Mouse (Mus musculus): ENCODE measurements around the gene Ybx1.

DNA sequence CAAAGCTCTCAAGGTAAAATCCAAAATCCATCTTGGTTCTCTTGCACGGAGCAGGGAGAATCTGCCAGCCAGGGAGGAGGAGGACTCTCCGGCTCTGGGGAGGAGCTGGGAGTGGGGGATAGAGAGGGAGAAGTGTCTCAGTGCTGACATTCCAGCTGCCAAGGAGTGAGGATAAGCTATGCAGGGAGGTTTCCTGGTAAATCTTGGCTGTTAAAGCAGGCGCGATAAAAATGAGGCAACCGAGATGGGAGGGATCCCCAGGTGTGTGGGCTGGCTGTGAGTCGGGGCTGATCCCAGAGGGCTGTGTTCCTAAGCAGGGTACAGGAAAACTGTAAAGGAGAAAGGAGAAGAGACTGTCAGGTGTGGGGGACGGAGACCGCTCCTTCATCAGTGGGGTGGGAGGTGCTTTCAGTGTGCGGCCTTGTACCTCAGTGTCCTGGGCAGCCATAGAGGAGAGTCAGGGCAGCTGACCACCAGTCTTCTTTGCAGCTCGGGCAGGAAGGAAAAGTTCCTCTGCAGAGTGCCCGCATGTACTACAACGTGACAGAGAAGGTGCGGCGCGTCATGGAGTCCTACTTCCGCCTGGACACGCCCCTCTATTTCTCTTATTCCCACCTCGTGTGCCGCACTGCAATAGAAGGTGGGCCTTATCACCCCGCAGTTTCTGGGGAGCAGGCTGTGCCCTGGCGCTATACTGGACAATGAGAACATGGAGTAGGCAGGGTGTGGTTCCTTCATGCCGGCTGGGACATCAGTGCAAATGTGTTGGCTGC lies 49.8 kb downstream of the Ybx1 start:
- TF ChIP-seq CTCF (IDR thresholded peaks at IDR 0.05; ENCODE audit: low read depth) (no peak), EP300 (IDR thresholded peaks at IDR 0.05; ENCODE audit: low read depth) (no peak)
